In the genomic region with DNA sequence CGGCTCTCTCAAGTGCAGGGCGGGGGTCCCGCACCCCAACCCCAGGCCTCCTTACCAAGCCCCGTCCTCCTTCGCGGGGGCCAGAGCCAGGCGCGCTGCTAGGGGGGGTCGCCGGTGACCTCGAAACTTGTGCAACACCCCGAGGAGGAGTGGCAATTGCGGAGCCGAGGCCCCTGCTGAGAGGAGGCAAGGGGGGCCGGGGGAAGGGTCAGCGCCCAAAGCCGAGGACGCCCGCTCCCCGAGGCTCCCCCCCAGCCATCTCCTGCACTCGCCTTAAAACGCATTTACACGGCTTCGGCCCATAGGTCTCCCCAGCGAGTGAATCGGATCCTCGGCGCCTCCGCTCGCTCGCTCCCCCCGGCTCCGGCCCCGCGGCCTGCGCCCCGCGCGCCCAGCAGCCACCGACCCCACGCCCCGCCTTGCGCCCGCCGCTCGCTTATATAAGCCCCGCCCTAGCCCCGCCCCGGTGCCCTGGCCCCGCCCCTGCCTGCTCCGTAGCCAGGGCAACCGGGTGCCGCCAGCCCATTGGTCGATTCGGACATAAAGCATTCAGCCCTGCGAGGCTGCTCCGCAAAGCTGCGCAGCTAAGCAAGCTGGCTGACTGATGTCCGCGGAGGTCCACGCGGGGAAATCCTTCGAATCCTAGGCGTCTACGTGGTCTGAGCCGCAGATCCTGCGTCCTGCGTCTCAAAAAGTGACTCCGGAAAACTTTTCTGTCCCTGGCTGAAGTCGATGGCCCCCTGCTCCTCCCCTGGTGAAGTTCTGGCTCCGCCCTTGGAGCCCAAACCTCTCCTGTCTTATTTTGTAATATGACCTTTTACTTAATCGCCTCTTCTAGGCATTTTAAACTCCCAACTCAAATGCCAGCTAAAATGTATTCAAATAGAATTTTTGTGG, we compare ENCODE assay signal across 8 mouse cellular contexts. TPM values are rescaled to one million over a fixed set of nuclear protein-coding genes. Genes with fewer than 3 reads are reported as not detected.
A peak's percentile ranks its signal among the peaks of the same experiment; 100 is the strongest.
DNase-seq lines count a peak whose midpoint lies in the region; ATAC-seq and TF ChIP-seq lines count a peak whose summit lies in the region.

TSS of gene Azin2 (minus strand) at position 414 of the 897 bp plus-strand sequence.

- peak; percentile 98 for DNase-seq in adrenal gland, postnatal 14 days
- DNase-seq in embryonic facial prominence, embryonic 11.5 days (ENCODE audit: low spot score) = peak; percentile 95
- DNase-seq in left cerebral cortex, postnatal 4 days = peak; percentile 98
- DNase-seq in midbrain, embryonic 11.5 days (ENCODE audit: low spot score, missing footprints) = peak; percentile 100
- peak; percentile 97 for DNase-seq in right cerebral cortex, postnatal 4 days
- DNase-seq in yolk sac, embryonic 10.5 days (ENCODE audit: low spot score) = peak; percentile 92

- peak; percentile 88 for ATAC-seq in embryonic facial prominence, embryonic 11.5 days (replicated peaks; ENCODE audit: insufficient number of reproducible peaks, low FRiP score, low TSS enrichment, low read depth)
- peak; percentile 86 for ATAC-seq in granulocyte monocyte progenitor cell, adult 5-6 weeks (replicated peaks; ENCODE audit: poor library complexity, severe bottlenecking)
- ATAC-seq in intestine, postnatal 0 days = peak; percentile 87
- ATAC-seq in midbrain, embryonic 11.5 days (ENCODE audit: low FRiP score) = peak; percentile 96

- H3K4me3 ChIP-seq in embryonic facial prominence, embryonic 11.5 days (ENCODE audit: low read depth, low read length) = peak within 1 kb of the TSS; percentile 74
- peak within 1 kb of the TSS; percentile 72 for H3K4me3 ChIP-seq in intestine, postnatal 0 days (ENCODE audit: low read depth, low read length)
- H3K4me3 ChIP-seq in midbrain, embryonic 11.5 days (ENCODE audit: low read depth, low read length) = peak within 1 kb of the TSS; percentile 67

- no peaks in the 10 kb centered on the region for H3K36me3 ChIP-seq in embryonic facial prominence, embryonic 11.5 days (replicated peaks; ENCODE audit: control insufficient read depth, insufficient read depth, low read depth, low read length)
- no peaks in the 10 kb centered on the region for H3K36me3 ChIP-seq in intestine, postnatal 0 days (ENCODE audit: control insufficient read depth, insufficient read depth)
- no peaks in the 10 kb centered on the region for H3K36me3 ChIP-seq in midbrain, embryonic 11.5 days (ENCODE audit: control insufficient read depth, insufficient read depth, low read length)

- intact Hi-C loops in left cerebral cortex, postnatal 4 days (cut with DNase I) = no loop called here

- peak within 1 kb of the TSS; percentile 90 for H3K4me2 ChIP-seq in embryonic facial prominence, embryonic 11.5 days (ENCODE audit: low read depth, low read length)
- H3K4me2 ChIP-seq in intestine, postnatal 0 days (replicated peaks; ENCODE audit: low read depth) = peak within 1 kb of the TSS; percentile 85
- H3K4me2 ChIP-seq in midbrain, embryonic 11.5 days = peak within 1 kb of the TSS; percentile 93

- no peak within 1 kb of the TSS for H3K27ac ChIP-seq in embryonic facial prominence, embryonic 11.5 days (replicated peaks; ENCODE audit: low read depth, low read length)
- H3K27ac ChIP-seq in intestine, postnatal 0 days (ENCODE audit: low read depth, low read length) = no peak within 1 kb of the TSS
- no peak within 1 kb of the TSS for H3K27ac ChIP-seq in midbrain, embryonic 11.5 days (ENCODE audit: low read depth, low read length)

- WGBS in embryonic facial prominence, embryonic 11.5 days = 1% methylated on average over 61 of the region's 72 CpGs
- under 1% methylated on average over 72 of the region's 72 CpGs for WGBS in intestine, postnatal 0 days
- 1% methylated on average over 72 of the region's 72 CpGs for WGBS in midbrain, embryonic 11.5 days

- no peaks in the 10 kb centered on the region for H3K9me3 ChIP-seq in embryonic facial prominence, embryonic 11.5 days (replicated peaks; ENCODE audit: control insufficient read depth, low read length)
- H3K9me3 ChIP-seq in intestine, postnatal 0 days (ENCODE audit: control insufficient read depth) = no peaks in the 10 kb centered on the region
- H3K9me3 ChIP-seq in midbrain, embryonic 11.5 days (ENCODE audit: control insufficient read depth, low read length) = no peaks in the 10 kb centered on the region

- 0 out of 2 replicates have a peak, but pooled peaks cover 2% of the 10 kb centered on the region for H3K27me3 ChIP-seq in embryonic facial prominence, embryonic 11.5 days (ENCODE audit: control insufficient read depth, insufficient read depth, low read length)
- 0 out of 2 replicates have a peak, but pooled peaks cover 2% of the 10 kb centered on the region for H3K27me3 ChIP-seq in intestine, postnatal 0 days (replicated peaks; ENCODE audit: control insufficient read depth, insufficient read depth, low read length)
- H3K27me3 ChIP-seq in midbrain, embryonic 11.5 days (ENCODE audit: control insufficient read depth, insufficient read depth, low read length) = peaks cover 9% of the 10 kb centered on the region

- 0 out of 2 replicates have a peak, but pooled peaks cover 2% of the 10 kb centered on the region for H3K4me1 ChIP-seq in embryonic facial prominence, embryonic 11.5 days (ENCODE audit: control insufficient read depth, insufficient read depth, low read length)
- 0 out of 2 replicates have a peak, but pooled peaks cover 2% of the 10 kb centered on the region for H3K4me1 ChIP-seq in intestine, postnatal 0 days (replicated peaks; ENCODE audit: control insufficient read depth, insufficient read depth, low read length)
- H3K4me1 ChIP-seq in midbrain, embryonic 11.5 days (ENCODE audit: control insufficient read depth, insufficient read depth, low read length) = peaks cover 6% of the 10 kb centered on the region

- H3K9ac ChIP-seq in embryonic facial prominence, embryonic 11.5 days (replicated peaks; ENCODE audit: low read length) = peak within 1 kb of the TSS; percentile 77
- H3K9ac ChIP-seq in intestine, postnatal 0 days (ENCODE audit: low read depth, low read length) = peak within 1 kb of the TSS; percentile 52
- peak within 1 kb of the TSS; percentile 85 for H3K9ac ChIP-seq in midbrain, embryonic 11.5 days (ENCODE audit: low read length)

- no peak for TF ChIP-seq CTCF in intestine, postnatal 0 days (IDR thresholded peaks at IDR 0.05; ENCODE audit: low read depth)

RNA-seq across cellular contexts. Expression of gene Azin2, which starts in this region (rescaled TPM):
- total RNA-seq in adrenal gland, postnatal 14 days (2021) = 34.1 and 41.8 TPM in 2 replicates
- polyA plus RNA-seq in embryonic facial prominence, embryonic 11.5 days (2014; fragmentation: Nextera tagmentation; extraction: Ambion mirVana) = 14.0 and 14.6 TPM in 2 replicates
- 3.3 and 9.7 TPM in 2 replicates for total RNA-seq in granulocyte monocyte progenitor cell, adult 5-6 weeks (2014; fragmentation: Nextera tagmentation)
- total RNA-seq in granulocyte monocyte progenitor cell, adult 5-6 weeks (2017) = 0.21 and 0.95 TPM in 2 replicates
- 13.1 and 13.3 TPM in 2 replicates for polyA plus RNA-seq in intestine, postnatal 0 days (2015; fragmentation: Nextera tagmentation; extraction: Ambion mirVana)
- 10 to 100 TPM; 17.8 to 20.0 TPM for total RNA-seq in left cerebral cortex, postnatal 4 days (2021)
- 11.5 and 14.4 TPM in 2 replicates for polyA plus RNA-seq in midbrain, embryonic 11.5 days (2014; fragmentation: Nextera tagmentation; extraction: Ambion mirVana)
